Mouse (Mus musculus) embryonic fibroblast, embryonic 13.5 days (primary cell): Measurements from ENCODE around the gene Ptges3l. TPM values are rescaled to one million over a fixed set of nuclear protein-coding genes. Genes with fewer than 3 reads are reported as not detected.
"Not testable (repeated sequence)": the region's sequence is repeated elsewhere in the genome, so short reads cannot be mapped to it uniquely, and the experiment has no call there.

Experiments used
- H3K27ac ChIP-seq: 2 replicates; pipeline ENCODE4 v1.5.1; 2012; ENCODE audit warnings: low read length, control low read depth, inconsistent platforms; ENCODE audit not compliant: insufficient read depth
- H3K4me1 ChIP-seq: 2 replicates; pipeline ENCODE4 v1.6.1; 2011; ENCODE audit warnings: low read length; ENCODE audit not compliant: control insufficient read depth, insufficient read depth
- H3K4me3 ChIP-seq: 2 replicates; pipeline ENCODE4 v1.5.1; 2011; ENCODE audit warnings: mild to moderate bottlenecking, control low read depth, low read length; ENCODE audit not compliant: insufficient read depth
- CTCF ChIP-seq: IDR thresholded peaks from 2 replicates; pipeline ENCODE4 v1.5.1; 2011; ENCODE audit warnings: mild to moderate bottlenecking, control low read depth, low read length, moderate library complexity, borderline replicate concordance; ENCODE audit not compliant: insufficient read depth
- POLR2A ChIP-seq: IDR thresholded peaks from 2 replicates; pipeline ENCODE4 v1.6.1; 2011; ENCODE audit warnings: low read depth, mild to moderate bottlenecking, control low read depth, low read length, moderate library complexity
- polyA plus RNA-seq: library from polyadenylated mRNA; stranded (reverse); fragments of >200 nt; gene quantifications from 2 replicates; pipeline ENCODE4 v1.2.4, GENCODE M21; 2011; ENCODE audit warnings: low read depth; ENCODE audit not compliant: missing spikeins, insufficient read length

Ptges3l gene
- polyA plus RNA-seq, 1 experiment, result 14.6 TPM

DNA sequence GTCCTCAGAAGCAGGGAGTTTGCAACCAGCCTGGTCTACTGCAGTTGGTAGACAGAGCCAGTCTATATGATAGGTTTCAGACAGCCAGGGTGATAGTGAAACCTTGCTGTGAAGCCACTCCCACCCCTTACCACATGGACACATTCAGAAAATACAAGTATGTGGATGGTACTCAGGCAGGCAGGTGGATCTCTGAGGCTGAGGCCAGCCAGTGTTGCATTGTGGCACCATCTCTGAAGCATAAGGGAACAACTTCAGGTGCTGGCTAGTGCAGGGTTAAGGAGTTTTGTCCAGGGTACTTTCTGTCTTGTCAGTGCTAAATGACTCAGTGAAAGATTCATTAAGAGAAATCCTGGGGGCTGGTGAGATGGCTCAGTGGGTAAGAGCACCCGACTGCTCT is 21.2 kb upstream of the Ptges3l start:
- Histone ChIP-seq H3K4me1 (peaks cover 2% of the 10 kb centered on the region; the same call in 1 of the 2 replicates), H3K4me3 (no peak overlapping the region), H3K27ac (no peak overlapping the region)
- peak; percentile 46; the same call in 1 of the 2 replicates for TF ChIP-seq POLR2A
- no peak for TF ChIP-seq CTCF

GRCm38 (mm10) chr11:101442760-101443159 is 17.6 kb upstream of the Ptges3l start:
- Histone ChIP-seq H3K27ac (peak overlapping the region; percentile 45), H3K4me1 (no peaks in the 10 kb centered on the region), H3K4me3 (peak overlapping the region; percentile 100)
- TF ChIP-seq CTCF (no peak), POLR2A (no peak)

GRCm38 (mm10) chr11:101442127-101442693 is 17.1 kb upstream of the Ptges3l start, which contains the start of gene Rpl27:
Gene Rpl27, plus strand, starts transcription at chr11:101442298.
- peak; percentile 36; the same call in 1 of the 2 replicates for TF ChIP-seq CTCF
- peak; percentile 86 for TF ChIP-seq POLR2A
- H3K27ac ChIP-seq, result peak within 1 kb of the TSS; percentile 45

DNA sequence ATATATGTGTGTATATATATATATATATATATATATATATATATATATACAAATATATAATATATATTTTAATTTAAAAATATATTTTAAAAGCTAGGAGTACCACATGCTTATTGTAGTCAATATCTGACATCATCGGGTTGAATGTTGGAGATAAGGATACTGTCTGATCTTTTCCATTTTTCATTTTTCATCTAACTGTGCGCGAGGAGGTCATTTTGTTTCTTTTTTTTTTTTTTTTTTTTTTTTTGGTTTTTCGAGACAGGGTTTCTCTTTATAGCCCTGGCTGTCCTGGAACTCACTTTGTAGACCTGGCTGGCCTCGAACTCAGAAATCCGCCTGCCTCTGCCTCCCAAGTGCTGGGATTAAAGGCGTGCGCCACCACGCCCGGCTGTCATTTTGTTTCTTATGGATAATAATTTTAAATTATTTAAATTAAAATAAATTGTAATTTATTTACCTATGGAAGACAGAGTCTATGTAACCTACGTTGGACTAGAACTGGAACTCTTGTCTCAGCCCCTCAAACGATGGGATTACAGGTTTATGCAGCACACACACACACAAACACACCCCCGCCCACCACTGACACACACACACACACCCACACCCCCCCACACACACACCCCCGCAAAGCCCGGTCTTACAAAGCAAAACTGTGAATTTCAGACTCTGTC is 16.5 kb upstream of the Ptges3l start:
- not testable (repeated sequence) for H3K27ac ChIP-seq, H3K4me1 ChIP-seq

More at GRCm38 (mm10) chr11:101442127-101442693, 17.1 kb upstream of the Ptges3l start, which contains the start of gene Rpl27:
- Histone ChIP-seq H3K4me3 (peak within 1 kb of the TSS; percentile 100), H3K4me1 (no peaks in the 10 kb centered on the region)

DNA sequence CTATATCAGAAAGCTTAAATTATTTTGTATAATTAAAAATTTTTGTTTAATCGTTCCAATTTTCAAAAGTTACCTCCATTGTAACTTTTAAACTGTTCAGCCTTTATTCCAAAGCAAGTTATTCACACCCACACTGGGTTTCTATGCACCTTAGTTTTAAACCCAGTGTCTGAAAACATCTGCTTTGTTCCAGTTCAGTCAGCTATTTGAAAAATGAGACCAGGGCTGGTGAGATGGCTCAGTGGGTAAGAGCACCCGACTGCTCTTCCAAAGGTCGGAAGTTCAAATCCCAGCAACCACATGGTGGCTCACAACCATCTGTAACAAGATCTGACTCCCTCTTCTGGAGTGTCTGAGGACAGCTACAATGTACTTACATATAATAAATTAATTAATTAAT is 12.9 kb upstream of the Ptges3l start:
- not testable (repeated sequence) for H3K4me3 ChIP-seq, H3K4me1 ChIP-seq, H3K27ac ChIP-seq

More for the DNA sequence above, 16.5 kb upstream of the Ptges3l start:
- H3K4me3 ChIP-seq, result not testable (repeated sequence)

DNA sequence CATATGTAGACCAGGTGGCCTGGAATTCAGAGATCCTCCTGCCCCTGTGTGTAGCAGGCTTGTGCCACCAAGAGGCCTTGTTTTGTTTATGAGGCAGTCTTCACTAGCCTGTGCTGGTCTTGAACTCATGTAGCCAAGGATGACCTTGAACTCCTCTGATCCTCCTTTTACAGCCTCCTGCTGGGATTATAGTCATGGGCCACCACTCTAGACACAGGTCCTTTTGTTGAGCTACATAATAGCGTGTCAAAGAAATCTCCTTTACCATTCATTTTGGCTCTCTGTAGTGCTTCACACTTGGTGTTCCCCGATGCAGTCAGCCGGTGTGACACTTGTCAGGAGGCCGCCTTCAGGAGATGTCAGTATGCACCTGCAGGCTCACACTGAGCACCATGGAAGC is 11.8 kb upstream of the Ptges3l start:
- TF ChIP-seq CTCF (no peak), POLR2A (no peak)
- H3K27ac ChIP-seq, result no peak overlapping the region
- no peak overlapping the region for H3K4me3 ChIP-seq
- no peaks in the 10 kb centered on the region for H3K4me1 ChIP-seq

- Histone ChIP-seq H3K4me3 (no peak overlapping the region), H3K4me1 (no peaks in the 10 kb centered on the region), H3K27ac (no peak overlapping the region)
- TF ChIP-seq CTCF (no peak), POLR2A (no peak)
These were observed 10.7 kb upstream of the Ptges3l start for GRCm38 (mm10) chr11:101435831-101436230.

GRCm38 (mm10) chr11:101433396-101433795 is 8.3 kb upstream of the Ptges3l start:
- Histone ChIP-seq H3K4me1 (no peaks in the 10 kb centered on the region), H3K27ac (no peak overlapping the region), H3K4me3 (no peak overlapping the region)
- no peak for TF ChIP-seq POLR2A
- no peak for TF ChIP-seq CTCF

DNA sequence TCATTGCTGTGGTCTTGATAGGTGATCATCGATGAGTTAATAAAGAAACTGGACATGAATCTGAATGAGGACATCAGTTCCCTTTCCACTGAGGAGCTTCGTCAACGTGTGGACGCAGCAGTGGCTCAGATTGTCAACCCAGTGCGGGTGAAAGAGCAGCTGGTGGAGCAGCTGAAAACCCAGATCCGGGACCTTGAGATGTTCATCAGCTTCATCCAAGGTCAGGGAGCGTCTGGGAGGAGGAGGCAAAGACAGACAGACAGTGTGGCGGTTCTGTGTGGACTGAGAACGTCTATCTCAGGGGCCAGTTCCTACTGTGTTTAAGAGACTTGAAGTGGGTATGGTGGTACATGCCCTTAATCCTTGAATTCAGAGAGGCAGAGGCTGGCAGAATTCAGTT is 6.2 kb upstream of the Ptges3l start:
- no peaks in the 10 kb centered on the region for H3K4me1 ChIP-seq
- no peak overlapping the region for H3K27ac ChIP-seq
- no peak overlapping the region for H3K4me3 ChIP-seq
- TF ChIP-seq POLR2A, result no peak
- no peak for TF ChIP-seq CTCF

DNA sequence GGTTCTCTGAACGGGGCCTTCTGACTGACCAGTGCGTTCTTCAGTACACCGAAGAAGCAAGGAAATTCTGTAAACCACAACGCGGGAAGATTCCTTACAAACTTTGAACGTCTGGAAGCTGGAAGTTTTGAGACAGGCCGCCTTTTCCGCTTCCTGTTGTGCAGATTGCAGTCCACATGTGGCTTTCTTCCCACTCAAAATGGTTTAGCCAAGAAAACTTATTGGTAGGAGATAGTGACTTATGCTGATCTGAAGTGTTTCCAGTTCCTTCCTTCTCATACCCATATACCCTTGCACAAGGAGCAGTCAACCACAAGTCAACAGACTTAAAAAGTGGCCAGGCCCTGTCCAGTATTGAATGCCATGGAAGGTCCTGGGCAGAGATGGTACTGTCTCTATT is 1.0 kb upstream of the Ptges3l start:
- Histone ChIP-seq H3K27ac (no peak overlapping the region), H3K4me3 (peak overlapping the region; percentile 81), H3K4me1 (peaks cover 2% of the 10 kb centered on the region; the same call in 1 of the 2 replicates)
- no peak for TF ChIP-seq POLR2A
- no peak for TF ChIP-seq CTCF
